Mouse (Mus musculus): ENCODE results near the gene RPS10-NUDT3.

Gene RPS10-NUDT3

GRCm38 (mm10) chr17:27610679-27611518, 24.1 kb downstream of the RPS10-NUDT3 start:
- no peak for DNase-seq (ENCODE audit: low spot score)

- no peak for DNase-seq (ENCODE audit: low spot score)
Measured at GRCm38 (mm10) chr17:27609576-27609975, 25.4 kb downstream of the RPS10-NUDT3 start.

GRCm38 (mm10) chr17:27603522-27604234, 31.3 kb downstream of the RPS10-NUDT3 start:
- no peak for DNase-seq (ENCODE audit: low spot score)

DNA sequence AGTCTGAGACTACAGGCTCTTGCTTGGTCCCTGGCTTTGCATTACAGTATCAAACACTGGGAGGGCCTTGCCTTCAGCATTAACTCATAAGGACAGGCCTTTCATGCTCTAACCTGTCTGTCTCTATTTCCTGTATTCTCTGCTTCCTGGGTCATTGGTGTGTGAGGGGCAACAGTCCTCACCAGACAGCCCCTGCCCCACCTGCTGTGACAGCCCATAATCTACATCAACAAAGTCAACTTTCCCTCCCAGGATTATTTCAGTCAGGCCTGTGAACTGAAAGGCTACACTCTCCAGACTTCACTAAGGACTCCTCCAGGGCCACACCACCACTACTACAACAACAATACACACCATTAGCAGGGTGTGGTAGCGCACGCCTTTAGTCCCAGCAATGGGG, 32.0 kb downstream of the RPS10-NUDT3 start:
- no peak for DNase-seq (ENCODE audit: low spot score)

DNA sequence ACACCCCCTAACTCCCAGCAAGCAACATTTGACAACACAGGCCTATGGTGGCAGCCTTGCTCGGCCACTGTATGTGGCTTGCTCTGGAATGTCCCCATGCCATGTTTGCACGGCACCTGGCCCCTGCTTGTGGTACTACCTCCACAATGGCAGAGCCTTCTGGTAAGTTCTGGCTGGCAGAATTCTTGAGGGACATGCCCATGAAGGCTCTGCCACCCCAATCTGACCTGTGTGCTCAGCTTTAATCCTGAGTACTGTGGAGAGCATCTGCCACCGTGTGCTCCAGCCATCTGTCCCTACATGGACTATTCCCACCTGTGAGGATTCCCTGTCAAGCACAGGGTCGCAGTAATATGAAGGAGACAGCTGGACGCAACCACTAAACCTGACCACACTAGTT, 34.2 kb downstream of the RPS10-NUDT3 start:
- no peak for DNase-seq (ENCODE audit: low spot score)

DNA sequence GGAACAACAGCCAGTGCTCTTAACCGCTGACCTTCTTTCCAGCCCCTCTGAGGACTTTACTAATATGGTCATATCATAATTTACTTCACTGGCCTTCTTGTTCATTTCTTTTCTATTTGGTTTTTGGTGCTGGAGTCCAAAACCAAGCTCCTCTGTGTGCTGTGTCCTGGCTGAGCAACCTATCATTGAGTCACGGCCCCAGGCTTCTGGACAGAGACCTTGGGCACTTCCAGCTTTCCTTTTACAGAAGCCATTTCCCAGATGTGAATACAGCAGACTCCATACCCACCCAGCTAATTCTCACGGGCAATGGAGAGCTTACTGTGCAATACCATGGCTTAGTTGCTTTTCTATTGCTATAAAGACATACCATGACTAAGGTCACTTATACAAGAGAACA, 34.7 kb downstream of the RPS10-NUDT3 start:
- DNase-seq (ENCODE audit: low spot score) = no peak

- DNase-seq (ENCODE audit: low spot score) = no peak
Measured at GRCm38 (mm10) chr17:27596376-27597190, 38.4 kb downstream of the RPS10-NUDT3 start.

DNA sequence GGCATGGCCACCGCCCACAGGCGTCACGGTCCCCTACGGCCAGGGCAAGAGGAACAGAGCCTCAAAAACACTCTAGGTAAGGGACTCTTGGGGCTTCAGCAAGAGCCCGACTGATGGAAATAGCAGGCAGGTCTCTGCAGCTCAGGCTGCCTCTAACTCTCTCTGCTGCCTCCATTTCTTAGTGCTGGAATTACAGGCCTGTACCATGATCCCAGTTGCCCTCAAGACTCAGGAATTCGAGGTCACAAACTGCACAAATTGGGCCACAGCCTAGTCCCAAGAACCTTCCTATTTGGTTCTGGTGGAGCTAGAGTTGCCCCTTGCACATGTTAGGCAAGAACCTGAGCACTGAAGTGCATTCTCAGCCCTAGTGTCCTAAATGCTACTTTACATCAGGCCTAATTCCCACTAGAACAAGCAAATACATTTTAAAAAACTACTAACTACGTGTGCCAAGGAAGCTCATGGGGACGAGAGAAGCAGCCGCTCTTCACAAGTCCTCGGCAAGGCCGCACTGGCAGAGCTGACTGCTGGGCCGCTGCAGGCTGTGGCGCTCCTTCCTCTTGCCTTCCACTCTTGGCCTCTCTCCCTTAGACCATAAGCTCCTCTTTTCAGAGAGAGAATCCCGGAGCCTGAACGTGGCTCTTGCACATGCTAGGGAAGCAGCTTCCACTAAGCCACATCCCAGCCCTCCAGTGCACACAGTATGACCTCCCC, 39.2 kb downstream of the RPS10-NUDT3 start:
- no peak for DNase-seq (ENCODE audit: low spot score)

GRCm38 (mm10) chr17:27592565-27592910, 42.5 kb downstream of the RPS10-NUDT3 start:
- DNase-seq (ENCODE audit: low spot score) = no peak

GRCm38 (mm10) chr17:27591826-27592564, 43.0 kb downstream of the RPS10-NUDT3 start:
- no peak for DNase-seq (ENCODE audit: low spot score)

DNA sequence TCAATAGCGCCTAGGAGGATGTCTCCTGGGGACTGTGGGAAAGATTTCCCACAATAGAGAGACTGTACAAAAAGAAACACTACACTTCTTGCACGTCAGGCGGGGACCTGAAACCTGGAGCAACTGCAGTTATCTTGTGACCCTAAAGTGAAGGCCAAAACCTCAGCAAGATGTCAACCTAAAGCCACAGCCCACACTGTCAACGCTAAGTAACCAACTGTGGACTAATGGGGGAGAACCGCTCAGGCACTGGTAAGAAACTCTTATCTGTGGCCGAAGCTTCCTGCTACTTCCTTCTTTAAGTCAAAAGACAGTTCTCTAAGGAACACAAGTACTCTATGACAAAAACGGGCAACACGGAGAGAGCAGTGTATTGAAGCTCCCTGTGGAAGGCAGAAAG, 46.8 kb downstream of the RPS10-NUDT3 start:
- DNase-seq (ENCODE audit: low spot score) = no peak

- no peak for DNase-seq (ENCODE audit: low spot score)
Measured at GRCm38 (mm10) chr17:27587252-27587651, 47.8 kb downstream of the RPS10-NUDT3 start.

GRCm38 (mm10) chr17:27586661-27587060, 48.4 kb downstream of the RPS10-NUDT3 start:
- DNase-seq (ENCODE audit: low spot score) = no peak

DNA sequence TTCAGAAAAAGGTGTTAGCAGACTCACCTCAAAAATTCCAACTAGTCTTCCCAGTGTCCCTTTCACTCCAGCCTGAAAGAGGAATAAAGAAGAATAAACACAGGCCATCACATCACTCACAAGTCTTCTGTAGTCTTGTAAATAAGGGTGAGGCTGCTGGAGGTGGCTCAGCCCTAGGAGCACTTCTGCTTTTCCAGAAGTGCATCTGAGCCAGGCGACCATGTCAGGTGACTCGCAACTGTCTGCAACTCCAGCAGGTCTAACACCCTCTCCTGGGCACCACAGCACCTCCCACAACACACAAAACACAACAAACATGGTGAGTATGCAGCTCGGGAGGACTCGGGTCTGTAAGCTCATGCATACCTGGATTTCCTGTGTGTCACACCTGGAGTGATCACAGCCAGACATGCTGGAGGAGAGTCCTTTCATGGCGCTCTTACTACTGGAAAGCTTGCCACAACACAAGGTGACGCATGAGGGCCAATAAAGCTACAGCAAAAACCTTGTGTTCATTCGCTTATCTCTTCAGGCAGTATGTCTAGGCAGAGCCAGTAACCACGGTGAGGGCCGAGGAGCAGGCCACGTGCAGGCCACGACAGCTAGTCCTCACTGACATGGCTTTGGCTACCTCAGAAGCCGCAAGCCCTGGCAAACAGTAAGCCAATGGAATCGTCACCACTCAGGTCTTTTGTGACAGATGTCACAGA, 51.7 kb downstream of the RPS10-NUDT3 start:
- no peak for DNase-seq (ENCODE audit: low spot score)

DNA sequence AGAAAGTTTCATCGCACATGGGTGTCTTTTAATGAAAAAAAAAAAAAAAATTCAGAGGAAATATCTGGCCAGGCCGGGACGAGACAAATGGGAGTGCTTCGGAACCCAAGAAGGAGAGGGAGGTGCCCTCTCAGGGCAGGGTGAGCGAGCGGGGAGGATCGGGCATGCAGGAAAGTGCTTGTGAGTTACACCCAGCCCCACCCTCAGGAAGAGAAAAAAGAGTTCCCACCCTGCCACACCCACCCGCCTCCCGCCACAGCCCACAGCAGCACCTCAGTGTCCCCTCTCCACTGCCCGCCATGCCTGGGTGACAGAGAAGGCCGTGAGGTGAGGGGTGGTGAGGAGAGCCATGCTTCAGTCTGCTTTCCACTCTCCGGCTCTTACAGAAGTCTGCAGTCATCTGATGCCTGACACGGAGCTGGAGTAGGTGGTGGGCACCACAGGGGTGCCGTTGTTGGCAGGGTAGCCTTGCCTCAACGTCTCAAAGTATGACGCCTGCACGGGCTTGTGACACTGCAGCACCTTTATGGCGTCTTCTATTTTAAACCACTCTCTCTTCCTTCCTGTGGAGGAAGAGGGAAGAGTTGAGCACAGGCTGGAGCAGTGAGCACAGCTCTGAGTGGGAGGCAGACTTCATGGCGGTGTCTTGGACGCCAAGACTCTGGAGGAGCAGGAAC, 54.5 kb downstream of the RPS10-NUDT3 start:
- DNase-seq (ENCODE audit: low spot score) = no peak

GRCm38 (mm10) chr17:27579816-27580215, 55.2 kb downstream of the RPS10-NUDT3 start:
- no peak for DNase-seq (ENCODE audit: low spot score)

- no peak for DNase-seq (ENCODE audit: low spot score)
Measured at GRCm38 (mm10) chr17:27578487-27578886, 56.5 kb downstream of the RPS10-NUDT3 start.

- DNase-seq (ENCODE audit: low spot score) = no peak
Measured at GRCm38 (mm10) chr17:27577468-27577867, 57.6 kb downstream of the RPS10-NUDT3 start.

GRCm38 (mm10) chr17:27576056-27576455, 59.0 kb downstream of the RPS10-NUDT3 start:
- DNase-seq (ENCODE audit: low spot score) = no peak
